Mouse (Mus musculus) testis, adult 2 months (tissue): Measurements from ENCODE around the gene Repin1.

Experiments used
- CTCF ChIP-seq: fragments of 200-500 bp; IDR thresholded peaks from 2 replicates; pipeline ENCODE4 v1.5.1; 2012; ENCODE audit warnings: low read depth, mild to moderate bottlenecking, inconsistent platforms, low read length, moderate library complexity; ENCODE audit not compliant: control insufficient read depth, insufficient read depth, insufficient replicate concordance
- POLR2A ChIP-seq: fragments of 200-500 bp; IDR thresholded peaks from 2 replicates; pipeline ENCODE4 v1.6.1; 2012; ENCODE audit warnings: low read depth, mild to moderate bottlenecking, inconsistent platforms, low read length, moderate library complexity; ENCODE audit not compliant: control insufficient read depth

GRCm38 (mm10) chr6:48581257-48581656 is 12.4 kb upstream of the Repin1 start:
- TF ChIP-seq POLR2A (no peak), CTCF (no peak)
